Mouse (Mus musculus) heart, adult 9 months (tissue): Measurements from ENCODE around the gene Tmem164.
"Not testable (repeated sequence)": the region's sequence is repeated elsewhere in the genome, so short reads cannot be mapped to it uniquely, and the experiment has no call there.

ENCODE experiments used
- DNase-seq, 2 experiments: peaks; one replicate each; pipeline ENCODE4 v3.0.0; 2022; ENCODE audit warnings: low spot score in 2 of 2

Gene Tmem164

DNA sequence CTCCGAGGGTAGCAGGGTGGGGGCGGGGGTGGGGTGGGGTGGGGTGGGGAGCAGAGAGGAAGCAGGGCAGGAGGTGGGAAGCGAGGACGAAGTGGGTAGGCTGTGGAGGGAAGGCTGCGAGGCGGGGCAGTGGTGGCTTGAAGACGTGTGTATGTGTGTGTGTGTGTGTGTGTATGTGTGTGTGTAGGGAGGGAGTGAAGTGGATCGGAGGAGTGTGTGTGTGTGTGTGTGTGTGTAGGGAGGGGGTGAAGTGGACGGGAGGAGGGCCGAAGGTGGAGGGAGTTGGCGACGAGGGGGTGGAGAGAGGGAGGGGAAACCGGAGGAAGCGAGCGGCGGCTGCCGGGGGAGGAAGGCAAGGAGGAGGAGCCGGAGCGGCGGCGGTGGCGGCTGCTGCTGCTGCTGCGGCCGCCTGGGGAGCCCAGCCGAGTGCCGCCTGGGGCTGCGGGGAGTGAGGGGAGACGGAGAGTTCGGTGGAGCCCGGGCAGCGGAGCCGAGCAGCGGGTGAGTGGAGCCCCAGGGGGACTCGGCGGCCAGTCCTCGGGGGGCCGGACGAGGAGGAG lies at the start of gene Tmem164:
Tmem164 (plus strand) TSS at position 351 of the 560 bp plus-strand sequence.
- peak; percentile 78 to 79 for DNase-seq

DNA sequence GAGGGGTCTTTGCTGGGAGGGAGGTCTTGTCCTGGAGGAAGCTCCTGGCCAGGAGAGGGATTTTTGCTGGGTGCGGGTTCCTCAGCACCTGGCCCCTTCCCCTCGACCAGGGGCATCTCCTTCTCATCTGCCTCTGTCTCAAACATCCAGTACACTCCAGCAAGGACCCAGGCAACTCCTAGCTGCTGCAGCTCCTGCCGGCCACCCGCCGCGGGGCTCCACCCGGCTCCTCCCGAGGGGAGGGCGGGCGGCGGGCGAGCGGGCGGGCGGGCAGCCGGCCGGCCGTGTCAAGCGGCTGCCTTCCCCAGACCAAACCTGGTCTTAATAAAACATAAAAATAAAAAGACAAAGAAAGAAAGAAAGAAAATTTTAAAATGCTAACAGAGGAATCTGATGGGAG lies 48.2 kb upstream of the Tmem164 start:
- not testable (repeated sequence) for DNase-seq

DNA sequence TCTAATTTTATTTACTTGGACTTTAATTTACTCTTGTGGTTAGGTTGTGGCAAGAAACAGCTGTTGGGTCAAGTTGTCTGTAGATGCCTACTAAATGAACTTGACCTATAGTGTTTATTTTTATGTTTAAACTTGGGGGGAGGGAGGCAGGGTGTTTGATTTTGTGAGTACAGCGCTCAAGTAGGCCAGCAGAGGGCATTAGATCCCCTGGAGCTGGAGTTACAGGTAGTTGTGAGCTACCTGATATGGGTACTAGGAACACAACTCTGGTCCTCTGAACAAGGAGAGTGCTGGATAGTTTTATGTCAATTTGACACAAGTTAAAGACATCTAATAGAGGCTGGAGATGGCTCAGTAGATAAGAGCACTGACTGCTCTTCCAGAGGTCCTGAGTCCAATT lies 34.0 kb upstream of the Tmem164 start:
- DNase-seq = no peak

DNA sequence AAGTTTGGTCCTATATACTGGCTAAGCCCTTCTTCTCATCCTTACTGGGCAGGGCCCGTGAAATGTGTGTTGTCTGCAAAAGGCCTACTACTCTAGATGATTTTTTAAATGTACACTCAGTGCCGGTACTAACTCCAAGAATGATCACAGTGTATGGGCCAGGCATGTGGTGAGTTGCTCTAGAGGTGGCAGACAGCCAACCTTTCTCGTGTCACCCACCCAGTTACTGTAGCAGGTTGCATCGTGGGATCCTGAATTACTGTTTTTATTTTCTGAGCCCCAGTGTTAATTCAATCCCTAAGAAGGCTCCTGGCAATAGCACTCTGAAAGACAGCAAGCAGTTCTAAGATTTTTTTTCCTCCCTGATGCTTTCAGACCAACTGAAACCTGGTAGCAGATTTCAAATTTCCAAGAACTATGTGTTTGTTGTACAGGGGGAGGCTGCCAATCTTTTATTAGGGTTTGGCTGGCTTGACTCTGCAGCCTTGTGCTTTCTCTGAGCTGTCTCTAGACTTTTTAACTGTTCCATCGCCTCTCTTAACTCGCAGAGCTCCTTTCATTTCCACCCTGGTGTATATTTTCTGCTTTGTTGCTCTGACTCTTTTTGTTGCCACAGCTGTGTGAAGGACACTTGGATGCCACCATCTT lies 31.0 kb upstream of the Tmem164 start:
- DNase-seq = no peak

DNA sequence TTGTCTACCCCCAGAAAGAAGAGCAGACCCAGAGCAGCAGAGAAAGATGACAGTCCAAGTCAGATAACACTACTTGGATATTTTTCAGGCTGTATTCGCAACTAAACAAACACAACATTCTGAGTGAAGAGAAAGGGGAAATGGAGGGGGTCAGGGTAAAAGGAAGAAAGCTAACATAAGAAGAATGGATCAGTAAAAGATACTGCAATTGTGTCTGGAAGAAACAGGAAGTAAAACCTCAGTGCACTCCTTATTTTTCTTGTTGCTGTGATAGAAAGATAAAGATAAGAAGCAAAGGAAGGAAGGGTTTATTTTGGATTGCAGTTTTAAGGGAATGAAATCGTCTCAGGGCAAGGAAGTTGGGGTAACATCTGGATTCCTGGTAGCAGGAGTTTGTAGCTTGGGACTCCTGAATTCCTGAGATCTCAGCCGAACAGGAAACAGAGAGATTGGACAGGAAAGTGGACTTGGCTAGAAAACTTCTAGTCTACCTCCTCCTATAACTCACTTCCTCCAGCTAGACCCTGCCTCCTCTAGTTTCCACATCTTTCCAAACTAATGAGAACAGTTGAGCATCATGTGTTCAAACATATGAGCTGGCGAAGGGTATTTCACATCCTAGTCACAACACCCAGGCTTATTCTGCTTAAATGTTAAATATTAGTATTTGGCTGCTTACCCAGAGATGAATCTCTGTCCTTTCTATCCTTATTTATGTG lies 16.3 kb upstream of the Tmem164 start:
- no peak for DNase-seq

DNA sequence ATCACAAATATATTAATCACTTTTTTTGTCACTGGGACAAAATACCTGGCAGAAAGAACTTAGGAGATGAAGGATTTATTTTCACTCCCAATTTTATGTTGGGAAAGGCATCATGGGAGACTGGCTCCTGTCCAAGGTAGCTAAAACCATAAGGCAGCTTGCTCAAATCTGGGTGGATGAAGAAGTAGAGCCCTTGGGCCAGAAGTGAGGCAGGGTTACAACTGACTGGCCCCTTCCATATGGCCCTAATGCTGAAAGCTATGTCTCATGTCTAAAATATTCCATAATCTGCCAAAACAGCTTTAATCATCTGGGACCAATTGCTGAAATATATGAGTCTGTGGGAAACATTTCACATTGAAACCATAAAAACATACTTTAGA lies 15.8 kb upstream of the Tmem164 start:
- no peak for DNase-seq

DNA sequence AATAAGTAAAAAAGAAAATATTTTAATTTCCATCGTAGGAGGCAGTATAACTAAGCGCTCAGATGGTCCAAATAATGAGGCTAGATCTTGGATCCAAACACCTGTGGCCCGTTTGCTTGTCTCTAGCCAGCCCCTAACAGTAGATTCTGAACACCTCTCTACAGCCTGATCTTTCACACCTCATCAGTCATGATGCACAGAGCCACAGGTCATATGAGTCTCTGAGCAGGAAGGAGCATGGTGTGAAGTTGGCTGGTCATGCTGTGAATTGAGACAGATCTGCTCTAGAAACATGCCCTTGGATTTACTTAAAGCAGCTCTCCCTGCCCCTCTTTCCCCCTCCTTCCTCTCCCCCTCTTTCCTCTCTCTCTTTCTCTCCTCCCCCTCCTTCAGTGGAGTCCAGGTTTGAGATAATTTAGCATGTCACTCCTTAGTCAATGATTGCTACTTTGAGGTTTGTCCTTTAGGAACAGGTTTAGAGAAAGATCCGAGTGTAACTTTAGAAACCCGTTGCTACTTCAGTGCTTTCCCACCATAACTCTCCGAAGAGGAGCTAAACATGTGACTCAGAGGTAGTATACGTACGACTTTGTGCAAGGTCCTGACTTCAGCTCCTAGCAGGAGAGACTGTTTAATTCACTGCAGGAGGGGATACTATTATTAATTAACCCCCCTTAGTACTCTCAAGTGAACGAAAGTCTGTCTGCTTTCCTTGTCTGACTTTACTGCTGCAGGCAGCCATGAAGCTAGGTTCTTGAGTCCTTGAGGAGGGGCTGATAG lies 11.7 kb upstream of the Tmem164 start:
- no peak for DNase-seq

DNA sequence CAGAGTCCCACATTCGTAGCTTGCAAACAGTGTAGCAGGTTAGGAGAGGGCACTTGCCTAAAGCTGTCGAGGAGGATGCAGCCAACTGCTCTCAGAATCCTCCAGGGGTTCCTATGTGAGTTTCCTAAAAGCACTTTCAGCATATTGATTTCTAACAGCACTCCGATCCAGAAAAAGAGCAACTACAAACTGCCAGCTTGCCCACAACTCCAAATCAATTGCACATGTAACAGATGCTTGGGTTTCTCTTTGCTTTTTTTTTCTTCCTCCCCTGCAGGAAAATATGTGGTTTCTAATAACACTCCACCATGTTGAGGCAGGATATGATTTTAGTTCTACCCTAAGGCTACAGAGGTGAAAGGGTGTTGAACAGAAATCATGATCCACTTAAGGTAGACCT lies 11.1 kb upstream of the Tmem164 start:
- DNase-seq = no peak

DNA sequence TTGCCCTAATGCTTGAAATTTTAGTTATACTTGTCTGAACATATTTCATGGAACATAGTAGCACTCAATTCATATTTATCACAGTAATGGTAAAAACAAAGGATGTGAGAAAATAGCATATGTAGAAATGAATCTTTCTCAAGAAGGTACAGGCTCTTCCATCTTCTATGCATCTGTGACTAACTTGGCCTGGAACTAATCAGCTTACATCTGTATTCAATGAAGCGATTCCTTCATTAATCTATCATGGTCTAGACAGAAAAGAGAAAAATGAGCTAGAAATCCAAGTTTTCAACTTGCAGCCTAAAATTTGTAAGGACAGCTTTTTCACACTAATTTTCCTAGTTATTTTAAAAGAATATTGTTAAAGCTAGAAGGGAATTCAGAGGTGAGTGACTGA lies 10.1 kb upstream of the Tmem164 start:
- no peak for DNase-seq

DNA sequence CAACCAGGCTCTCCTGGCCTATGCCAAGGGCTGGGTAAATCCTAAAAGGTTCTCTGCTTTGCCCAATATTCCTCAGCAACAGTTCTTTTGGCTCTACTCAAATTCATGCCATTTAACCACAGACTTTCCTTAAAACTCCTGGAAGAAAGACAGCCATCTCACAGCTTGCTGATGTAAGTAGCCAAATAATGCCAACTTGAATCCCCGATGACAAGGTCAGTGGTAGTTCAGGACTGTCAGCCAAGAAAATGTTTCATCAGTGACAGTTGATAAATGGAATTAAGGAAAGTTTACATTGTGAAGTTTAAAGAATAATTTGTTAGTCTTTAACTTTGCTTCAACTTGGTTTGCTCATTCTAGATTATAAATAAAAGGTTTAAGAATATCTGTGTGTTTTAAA lies 8.5 kb upstream of the Tmem164 start:
- no peak for DNase-seq

DNA sequence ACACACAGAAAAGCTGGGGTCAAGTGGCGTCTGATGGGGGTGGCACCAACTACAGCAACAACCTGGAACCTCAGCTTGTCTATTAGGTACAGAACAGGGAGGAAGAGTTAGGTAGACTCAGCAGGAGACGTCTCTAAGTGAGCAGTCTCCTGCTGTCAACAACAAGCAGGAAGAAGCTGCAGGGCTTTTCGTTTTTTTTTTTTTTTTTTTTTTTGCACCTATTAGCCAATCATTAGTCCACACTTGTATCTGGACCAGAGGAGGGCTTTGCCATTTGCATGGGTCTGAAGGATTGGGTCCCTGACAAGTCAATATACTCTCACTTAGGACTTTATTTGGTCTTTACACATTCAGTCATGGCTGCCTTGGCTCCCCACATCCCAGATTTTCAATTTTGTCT lies 4.0 kb upstream of the Tmem164 start:
- no peak for DNase-seq

DNA sequence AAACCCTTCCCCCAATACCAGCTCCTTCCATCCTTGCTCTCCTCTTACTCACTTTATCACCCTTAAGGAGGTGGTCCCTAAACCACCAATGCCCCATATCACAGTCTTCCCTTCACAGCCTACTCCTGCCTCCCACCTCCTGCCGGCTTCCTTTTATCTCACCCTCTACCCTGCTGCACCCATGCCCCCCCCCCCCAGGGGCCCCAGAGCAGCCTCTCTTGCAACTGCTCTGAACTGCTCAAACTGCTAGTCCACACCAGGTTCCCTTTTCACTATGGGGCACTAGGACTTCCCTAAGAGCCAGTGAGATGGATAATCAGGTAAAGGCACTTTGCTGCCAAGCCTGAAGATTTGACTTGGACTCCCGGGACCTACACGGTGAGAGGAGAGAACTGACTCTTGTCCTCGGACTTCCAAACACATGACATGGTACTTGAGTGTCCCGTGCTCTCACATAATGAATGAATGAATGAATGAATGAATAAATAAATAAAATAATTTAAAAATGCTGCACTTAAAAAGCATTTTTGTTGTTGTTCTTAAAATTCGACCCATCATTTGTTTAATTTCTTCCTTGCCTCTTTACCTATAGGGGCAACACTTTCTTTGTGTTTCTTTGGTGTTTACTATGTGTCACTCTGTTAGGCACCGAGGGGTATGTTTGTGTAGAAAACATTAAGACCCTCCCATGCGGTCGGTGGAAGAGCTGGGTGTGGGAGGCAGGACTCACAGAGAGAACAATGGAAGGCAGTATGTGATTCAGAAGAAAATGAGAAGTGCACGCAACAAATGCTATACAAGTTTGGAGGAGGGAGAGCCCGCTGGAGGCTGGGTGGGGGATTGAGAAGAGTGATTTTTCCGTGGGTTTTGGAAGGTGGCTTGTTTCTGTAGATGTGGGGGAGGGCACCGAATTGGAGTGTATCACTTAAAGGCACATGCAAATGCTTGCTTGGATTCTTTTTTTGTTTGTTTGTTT lies 2.4 kb upstream of the Tmem164 start:
- DNase-seq = no peak

DNA sequence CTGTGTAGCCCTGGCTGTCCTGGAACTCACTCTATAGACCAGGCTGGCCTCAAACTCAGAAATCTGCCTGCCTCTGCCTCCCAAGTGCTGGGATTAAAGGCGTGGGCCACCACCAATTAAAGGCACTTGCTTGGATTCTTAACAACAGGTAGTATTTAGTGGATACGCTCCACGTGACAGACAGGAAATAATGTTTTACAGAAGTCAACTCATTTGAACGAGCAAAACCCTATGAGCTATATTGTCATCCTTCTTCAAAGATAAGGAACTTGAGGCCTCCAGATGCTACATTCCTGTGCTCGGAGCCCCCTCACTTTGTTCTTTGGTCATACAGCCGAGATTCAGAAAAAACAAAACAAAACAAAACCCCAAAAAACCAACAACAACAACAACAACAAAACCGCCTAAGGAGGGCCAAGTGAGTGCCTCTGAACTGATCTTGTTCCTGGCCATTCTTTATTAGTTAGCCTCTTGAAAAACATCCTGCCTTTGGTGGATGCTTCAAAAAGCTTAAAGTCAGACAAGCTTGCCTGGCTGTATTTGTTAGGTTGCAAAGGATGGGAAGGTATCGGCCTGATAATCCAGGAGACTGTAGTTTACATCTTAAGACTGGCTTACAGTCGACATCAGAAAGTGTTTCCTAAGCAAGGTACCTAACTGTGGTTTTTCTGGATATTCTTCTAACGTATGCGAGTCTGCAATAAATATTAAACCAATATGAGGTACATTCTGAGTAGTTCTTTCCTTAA lies 1.5 kb upstream of the Tmem164 start:
- DNase-seq = no peak

DNA sequence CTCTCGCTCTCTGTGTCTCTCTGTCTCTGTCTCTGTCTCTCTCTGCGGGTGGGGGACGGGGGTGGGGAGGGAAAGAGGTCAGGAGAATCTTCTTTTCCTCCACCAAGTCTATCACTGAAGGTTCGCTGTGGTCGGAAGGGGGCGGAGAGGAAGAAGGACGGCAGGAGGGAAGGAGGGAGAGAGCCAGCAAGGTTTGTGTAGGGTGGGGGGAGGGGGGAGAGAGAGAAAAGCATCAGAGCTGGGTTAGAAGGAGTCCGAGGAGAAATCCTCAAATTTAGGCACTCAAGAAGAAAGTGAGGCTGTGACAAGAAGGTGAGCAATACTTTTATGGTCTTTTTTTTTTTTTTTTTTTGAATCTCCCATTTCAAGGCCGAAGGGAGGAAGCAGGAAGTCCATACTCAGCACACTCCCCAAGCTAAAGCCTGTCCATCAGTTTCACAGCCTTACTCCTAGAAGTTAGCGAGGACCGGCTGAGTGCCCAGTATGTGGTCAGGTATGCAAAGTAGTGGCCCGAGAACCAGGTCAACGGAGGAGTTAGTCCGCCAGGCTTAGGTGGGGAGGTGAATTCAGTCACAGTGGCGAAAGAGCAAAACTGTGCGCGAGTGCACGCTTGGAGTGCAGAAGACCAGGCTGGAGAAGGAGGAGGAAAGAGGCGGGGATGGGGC lies 683 bp upstream of the Tmem164 start:
- DNase-seq = peak in 1 of 2 experiments; percentile 61

DNA sequence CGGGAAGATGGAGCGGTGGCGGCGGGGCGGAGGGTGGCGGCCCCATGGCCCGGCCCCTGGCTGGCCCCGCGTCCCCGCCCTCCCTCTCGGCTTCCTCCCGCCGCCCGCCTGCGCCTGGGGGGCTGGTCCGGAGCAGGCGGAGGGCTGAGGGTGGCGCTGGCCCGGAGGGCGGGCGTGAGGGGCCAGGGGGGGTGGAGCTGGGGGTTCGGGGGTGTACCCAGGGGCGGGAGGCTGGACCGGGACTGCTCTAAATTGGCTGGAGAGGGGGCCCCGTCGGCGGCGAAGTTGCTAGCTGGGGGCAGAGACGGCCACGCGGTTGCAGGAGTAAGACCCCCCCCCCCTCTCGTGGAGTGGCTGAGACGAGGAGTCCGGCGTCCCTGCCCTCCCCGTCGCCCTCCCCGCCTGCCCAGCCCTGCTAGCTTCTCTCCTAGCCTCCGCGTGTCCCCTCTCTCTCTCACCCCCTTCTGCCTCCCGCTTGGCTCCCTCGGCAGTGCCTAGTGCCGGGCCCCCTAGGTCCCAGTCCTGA lies 473 bp downstream of the Tmem164 start:
- peak in 1 of 2 experiments; percentile 76 for DNase-seq

DNA sequence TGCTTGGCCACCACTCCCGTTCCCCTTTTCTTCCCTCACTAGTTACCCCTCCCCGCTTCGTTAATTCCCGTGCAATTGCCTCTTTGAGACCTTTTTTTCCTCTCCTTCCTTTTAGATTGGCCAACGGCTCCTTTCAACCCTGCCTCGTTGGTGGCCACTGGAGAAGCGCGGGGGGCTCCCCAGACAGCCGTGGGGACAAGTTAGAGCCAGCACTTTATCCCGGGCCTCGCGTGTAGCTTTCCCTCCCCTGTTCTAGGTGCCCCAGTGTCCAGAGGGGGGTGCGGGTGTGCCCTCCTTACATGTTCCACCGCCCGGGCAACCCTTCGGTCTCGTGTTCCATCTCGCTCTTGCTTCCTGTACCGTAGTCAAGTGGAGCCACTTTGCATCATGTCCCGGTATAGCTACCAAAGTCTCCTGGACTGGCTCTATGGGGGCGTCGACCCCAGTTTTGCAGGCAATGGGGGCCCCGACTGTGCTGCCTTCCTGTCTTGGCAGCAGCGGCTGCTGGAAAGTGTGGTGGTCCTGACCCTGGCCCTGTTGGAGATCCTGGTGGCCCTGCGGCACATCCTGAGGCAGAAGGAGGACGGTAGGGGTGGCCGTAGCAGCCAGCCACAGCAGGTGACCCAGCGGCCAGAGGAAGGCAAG lies 1.1 kb downstream of the Tmem164 start:
- DNase-seq = peak; percentile 10 to 21

DNA sequence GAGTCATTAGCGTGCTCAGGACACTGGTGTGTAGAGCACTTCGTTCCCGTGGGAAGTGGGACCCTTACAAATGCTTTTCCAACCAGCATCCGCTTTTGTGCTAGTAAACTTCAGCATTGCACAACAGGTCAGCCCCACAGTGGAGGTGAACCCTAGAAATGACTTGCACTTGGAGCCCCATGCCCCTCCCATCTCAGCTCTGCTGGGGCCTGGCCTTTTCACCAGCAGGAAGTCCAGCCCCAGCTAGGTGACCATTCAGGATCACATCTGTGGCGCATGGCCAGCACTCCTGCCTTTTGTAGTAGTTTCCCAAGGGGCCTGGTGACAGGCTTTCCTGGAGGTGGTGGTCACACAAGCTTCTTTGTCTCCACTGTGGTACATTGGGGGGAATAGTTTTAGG lies 1.8 kb downstream of the Tmem164 start:
- peak; percentile 25 to 27 for DNase-seq

DNA sequence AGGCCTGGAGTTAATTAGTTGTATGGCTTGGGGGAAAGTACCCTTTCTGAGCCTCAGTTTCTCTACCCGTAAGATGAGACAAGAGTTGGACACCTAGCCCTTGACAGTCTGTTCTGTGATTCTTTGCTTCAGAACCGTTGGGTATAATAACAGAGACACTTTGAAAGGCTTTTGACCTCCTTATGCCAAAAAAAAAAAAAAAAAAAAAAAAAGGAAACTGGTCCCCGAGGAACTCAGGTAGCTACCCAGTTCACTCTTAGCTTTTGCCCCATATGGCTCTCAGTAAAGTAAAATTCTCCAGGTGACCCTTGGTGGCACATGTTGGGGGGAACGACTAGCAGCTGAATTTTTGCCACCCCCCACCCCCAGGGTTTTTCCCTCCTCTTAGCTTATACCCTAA lies 3.5 kb downstream of the Tmem164 start:
- DNase-seq = no peak

DNA sequence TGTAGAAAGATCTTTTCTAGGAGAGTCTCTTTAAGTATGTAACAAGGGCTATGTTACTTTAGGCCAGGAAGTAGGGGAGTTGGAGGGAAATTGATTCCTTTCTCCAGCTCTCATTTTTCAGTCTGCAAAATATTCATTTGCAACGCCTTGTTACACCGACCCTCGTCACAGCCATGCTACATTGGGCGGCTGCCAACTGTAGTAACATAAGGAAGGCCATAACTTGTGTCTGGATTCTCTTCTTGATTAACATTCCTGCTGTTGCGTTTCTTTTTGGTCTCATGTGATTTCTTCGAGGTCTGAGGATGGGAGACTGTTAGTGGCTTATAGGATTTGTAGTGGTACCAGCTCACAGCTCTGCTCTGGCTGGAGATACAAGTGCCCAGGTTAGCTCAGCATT lies 4.5 kb downstream of the Tmem164 start:
- DNase-seq = no peak
